Mouse (Mus musculus) T-helper 1 cell (primary cell): ENCODE measurements around the gene Ecpas.

Experiments
- in situ Hi-C: fragments of 300-600 bp; cut with MboI, MseI; formaldehyde crosslinking; loops from one replicate; pipeline ENCODE4 v1.15.1; 2025; ENCODE audit warnings: high pct_unique_total_duplicates

Ecpas gene

GRCm38 (mm10) chr4:58912629-58913335 is at the start of gene Ecpas:
TSS of gene Ecpas (minus strand) at chr4:58912749.
- in situ Hi-C loops = no loop called here

GRCm38 (mm10) chr4:58961719-58962118 is 49.2 kb upstream of the Ecpas start:
- in situ Hi-C loops = no loop called here

- in situ Hi-C loops = no loop called here
These were observed 40.1 kb upstream of the Ecpas start for GRCm38 (mm10) chr4:58952630-58953029.

GRCm38 (mm10) chr4:58948391-58948790 is 35.8 kb upstream of the Ecpas start:
- in situ Hi-C loops = no loop called here

- in situ Hi-C loops = no loop called here
These were observed 32.1 kb upstream of the Ecpas start for GRCm38 (mm10) chr4:58944695-58945094.

GRCm38 (mm10) chr4:58944206-58944553 is 31.6 kb upstream of the Ecpas start:
- in situ Hi-C loops = no loop called here

- in situ Hi-C loops = no loop called here
These were observed 31.1 kb upstream of the Ecpas start, which contains the start of gene Zkscan16 for GRCm38 (mm10) chr4:58943420-58944205. TSS of gene Zkscan16 (plus strand) at chr4:58943628.

- in situ Hi-C loops = no loop called here
These were observed 30.4 kb upstream of the Ecpas start for GRCm38 (mm10) chr4:58942942-58943341.

GRCm38 (mm10) chr4:58941638-58942037 is 29.1 kb upstream of the Ecpas start:
- in situ Hi-C loops = no loop called here

- in situ Hi-C loops = no loop called here
These were observed 23.3 kb upstream of the Ecpas start for GRCm38 (mm10) chr4:58935846-58936245.

GRCm38 (mm10) chr4:58934746-58935476 is 22.4 kb upstream of the Ecpas start:
- in situ Hi-C loops = no loop called here

GRCm38 (mm10) chr4:58934308-58934707 is 21.8 kb upstream of the Ecpas start:
- in situ Hi-C loops = no loop called here

GRCm38 (mm10) chr4:58932541-58932940 is 20.0 kb upstream of the Ecpas start:
- in situ Hi-C loops = no loop called here

GRCm38 (mm10) chr4:58927661-58928060 is 15.1 kb upstream of the Ecpas start:
- in situ Hi-C loops = loop anchor here (5.0 kb wide), 1 partner anchor 65 kb away; no protein-coding TSS in a partner anchor

- in situ Hi-C loops = loop anchor here (5.0 kb wide), 1 partner anchor 66 kb away; no protein-coding TSS in a partner anchor
These were observed 13.6 kb upstream of the Ecpas start for GRCm38 (mm10) chr4:58926120-58926519.

GRCm38 (mm10) chr4:58925664-58926063 is 13.1 kb upstream of the Ecpas start:
- in situ Hi-C loops = loop anchor here (5.0 kb wide), 1 partner anchor 67 kb away; no protein-coding TSS in a partner anchor

- in situ Hi-C loops = no loop called here
These were observed 11.4 kb upstream of the Ecpas start for GRCm38 (mm10) chr4:58923933-58924332.

GRCm38 (mm10) chr4:58915081-58915826 is 2.7 kb upstream of the Ecpas start:
- in situ Hi-C loops = no loop called here

- in situ Hi-C loops = no loop called here
These were observed 932 bp upstream of the Ecpas start for GRCm38 (mm10) chr4:58913336-58914026.

- in situ Hi-C loops = no loop called here
These were observed 519 bp downstream of the Ecpas start for GRCm38 (mm10) chr4:58911831-58912628.
